Comparison of ENCODE assay signal across 8 mouse cellular contexts in genomic region chr9:121777484-121778065, GRCm38 (mm10). TPM values are rescaled to one million over a fixed set of nuclear protein-coding genes. Genes with fewer than 3 reads are reported as not detected.
A peak's percentile ranks its signal among the peaks of the same experiment; 100 is the strongest.
DNase-seq lines count a peak whose midpoint lies in the region; ATAC-seq lines count a peak whose summit lies in the region.

TSS of gene Klhl40 (plus strand) at chr9:121777607.

- H3K4me3 ChIP-seq in hindbrain, embryonic 12.5 days = peak within 1 kb of the TSS; percentile 25
- peak within 1 kb of the TSS; percentile 38 for H3K4me3 ChIP-seq in midbrain, embryonic 16.5 days (ENCODE audit: low read depth, low read length)

- 21% methylated on average over 30 of the region's 30 CpGs for WGBS in hindbrain, embryonic 12.5 days
- 19% methylated on average over 30 of the region's 30 CpGs for WGBS in midbrain, embryonic 16.5 days

- H3K36me3 ChIP-seq in hindbrain, embryonic 12.5 days = no peaks in the 10 kb centered on the region
- H3K36me3 ChIP-seq in midbrain, embryonic 16.5 days (ENCODE audit: control insufficient read depth, insufficient read depth, low read length) = no peaks in the 10 kb centered on the region

- no peaks in the 10 kb centered on the region for H3K9me3 ChIP-seq in hindbrain, embryonic 12.5 days (replicated peaks)
- H3K9me3 ChIP-seq in midbrain, embryonic 16.5 days (replicated peaks; ENCODE audit: control insufficient read depth, low read length, poor library complexity, severe bottlenecking) = no peaks in the 10 kb centered on the region

- peak; percentile 78 for DNase-seq in right cerebral cortex, adult 18-20 months
- no peak for DNase-seq in right cerebral cortex, postnatal 14 days
- DNase-seq in frontal cortex, postnatal 36 days (ENCODE audit: low spot score in 2 of 2) = peak; percentile 74 to 75
- no peak for DNase-seq in cerebellum, adult 9-10 months
- no peak for DNase-seq in cerebellum, postnatal 4 days (ENCODE audit: low spot score in 2 of 2)
- DNase-seq in layer of hippocampus, postnatal 14 days (ENCODE audit: low spot score in 2 of 2) = no peak

- peaks cover 9% of the 10 kb centered on the region for H3K4me1 ChIP-seq in hindbrain, embryonic 12.5 days
- no peaks in the 10 kb centered on the region for H3K4me1 ChIP-seq in midbrain, embryonic 16.5 days (ENCODE audit: control insufficient read depth, insufficient read depth, low read length)

- H3K27ac ChIP-seq in hindbrain, embryonic 12.5 days = no peak within 1 kb of the TSS
- 0 out of 2 replicates have a peak within 1 kb of the TSS, but pooled peaks have one; percentile 23 for H3K27ac ChIP-seq in midbrain, embryonic 16.5 days (ENCODE audit: low read length)

- ATAC-seq in hindbrain, embryonic 12.5 days (ENCODE audit: low FRiP score) = peak; percentile 55
- peak; percentile 69 for ATAC-seq in midbrain, embryonic 16.5 days

- peaks cover 48% of the 10 kb centered on the region for H3K27me3 ChIP-seq in hindbrain, embryonic 12.5 days
- H3K27me3 ChIP-seq in midbrain, embryonic 16.5 days (ENCODE audit: control insufficient read depth, insufficient read depth, low read depth, low read length) = peaks cover 24% of the 10 kb centered on the region

- H3K9ac ChIP-seq in hindbrain, embryonic 12.5 days = 0 out of 2 replicates have a peak within 1 kb of the TSS, but pooled peaks have one; percentile 44
- H3K9ac ChIP-seq in midbrain, embryonic 16.5 days (ENCODE audit: low read depth, low read length) = peak within 1 kb of the TSS; percentile 62

- H3K4me2 ChIP-seq in hindbrain, embryonic 12.5 days (replicated peaks) = peak within 1 kb of the TSS; percentile 57
- peak within 1 kb of the TSS; percentile 79 for H3K4me2 ChIP-seq in midbrain, embryonic 16.5 days (ENCODE audit: low read length)

RNA-seq across cellular contexts. Expression of gene Klhl40, which starts in this region (rescaled TPM):
- 0.48 and 2.7 TPM in 2 replicates for polyA plus RNA-seq in hindbrain, embryonic 12.5 days (2016; fragmentation: Nextera tagmentation; extraction: Ambion mirVana)
- polyA plus RNA-seq in midbrain, embryonic 16.5 days (2015; fragmentation: Nextera tagmentation; extraction: Ambion mirVana) = 1.5 and 1.6 TPM in 2 replicates
- 1 to 10 TPM; 3.2 to 4.3 TPM for total RNA-seq in layer of hippocampus, postnatal 14 days (2021)

Comparison
In these comparisons a context has a peak if more than half of its experiments do, and no peak if none do; other contexts are left out.
1. DNase-seq: peak in right cerebral cortex, adult 18-20 months (single experiment) and frontal cortex, postnatal 36 days (2 of 2); none in right cerebral cortex, postnatal 14 days (single experiment), cerebellum, adult 9-10 months (single experiment), cerebellum, postnatal 4 days (0 of 2) and layer of hippocampus, postnatal 14 days (0 of 2).